Mouse (Mus musculus) intestine, embryonic 14.5 days (tissue): Measurements from ENCODE around the gene Kif3b. TPM values are rescaled to one million over a fixed set of nuclear protein-coding genes. Genes with fewer than 3 reads are reported as not detected.

Experiments
- ATAC-seq: fragments of 200-750 bp; cut with Nextera tagmentation; replicated peaks from 2 replicates; pipeline ENCODE4 v1.8.0; 2017; ENCODE audit warnings: low read depth, moderate number of reproducible peaks, moderate TSS enrichment, moderate library complexity; ENCODE audit not compliant: low FRiP score, low TSS enrichment
- DNase-seq: peaks from one replicate; pipeline ENCODE4 v3.0.0-alpha.2; 2018; ENCODE audit warnings: low spot score
- H3K27ac ChIP-seq: fragments of 300-500 bp; sonication (generic); 2 replicates; pipeline ENCODE4 v1.5.1; 2014; ENCODE audit warnings: low read depth, mild to moderate bottlenecking, control low read depth
- H3K27me3 ChIP-seq: fragments of 300-500 bp; sonication (generic); replicated peaks from 2 replicates; pipeline ENCODE4 v1.6.1; 2014; ENCODE audit warnings: low read length, control low read depth; ENCODE audit not compliant: control insufficient read depth, insufficient read depth
- H3K36me3 ChIP-seq: fragments of 300-500 bp; sonication (generic); 2 replicates; pipeline ENCODE4 v1.6.1; 2014; ENCODE audit warnings: low read length, control low read depth; ENCODE audit not compliant: control insufficient read depth, insufficient read depth
- H3K4me1 ChIP-seq: fragments of 300-500 bp; sonication (generic); replicated peaks from 2 replicates; pipeline ENCODE4 v1.6.1; 2014; ENCODE audit warnings: low read length, control low read depth, mixed read lengths; ENCODE audit not compliant: control insufficient read depth, insufficient read depth
- H3K4me2 ChIP-seq: fragments of 300-500 bp; sonication (generic); 2 replicates; pipeline ENCODE4 v1.6.1; 2014; ENCODE audit warnings: low read length
- H3K4me3 ChIP-seq: fragments of 300-500 bp; sonication (generic); 2 replicates; pipeline ENCODE4 v1.5.1; 2014; ENCODE audit warnings: low read depth, low read length, control low read depth, mixed read lengths
- H3K9ac ChIP-seq: fragments of 300-500 bp; sonication (generic); 2 replicates; pipeline ENCODE4 v1.6.1; 2014; ENCODE audit warnings: mild to moderate bottlenecking, low read length
- H3K9me3 ChIP-seq: fragments of 300-500 bp; sonication (generic); 2 replicates; pipeline ENCODE4 v1.6.1; 2016; ENCODE audit warnings: low read length, control low read depth; ENCODE audit not compliant: control insufficient read depth
- WGBS: fragments of 180-500 bp; shearing (Covaris S2); extraction: QIAGEN DNeasy Blood & Tissue Kit; methylation state at CpG from one replicate; pipeline ENCODE4 v1.1.7; 2014; 5-methylcytosine and 5-hydroxymethylcytosine counted together
- polyA plus RNA-seq: library from polyadenylated mRNA; unstranded; fragments of >200 nt; fragmentation: Nextera tagmentation; extraction: Ambion mirVana; gene quantifications from 2 replicates; pipeline ENCODE4 v1.2.1, GENCODE M21; 2014

Kif3b gene
- polyA plus RNA-seq, 1 experiment from 2014 or later = 6.6 TPM

DNA sequence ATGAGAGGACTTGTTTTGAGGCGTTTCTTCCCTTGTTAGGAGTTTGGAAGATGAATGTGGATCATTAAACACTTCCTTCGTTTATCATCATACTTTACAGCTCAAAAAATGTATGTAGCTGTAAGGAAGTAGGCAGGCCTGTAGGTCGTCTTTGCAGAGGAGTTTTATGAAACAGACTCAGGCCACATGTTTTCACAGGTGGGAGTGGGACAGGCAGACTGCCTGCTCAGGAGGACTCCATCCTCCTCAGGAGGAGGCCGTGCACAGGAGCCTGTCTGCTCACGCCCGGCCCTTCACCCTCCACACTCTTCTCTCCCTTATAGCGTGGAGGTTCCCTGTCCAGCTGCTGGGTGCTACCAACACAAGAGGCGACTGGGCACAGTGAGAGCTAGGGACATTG lies 17.9 kb downstream of the Kif3b start:
- no peaks in the 10 kb centered on the region for H3K9me3 ChIP-seq
- H3K4me2 ChIP-seq = no peak overlapping the region
- DNase-seq (no peak), ATAC-seq (no peak)
- no peaks in the 10 kb centered on the region for H3K36me3 ChIP-seq
- 62% methylated on average over 8 of the region's 8 CpGs for WGBS
- H3K27ac ChIP-seq = no peak overlapping the region
- H3K4me1 ChIP-seq = no peaks in the 10 kb centered on the region
- H3K27me3 ChIP-seq = no peaks in the 10 kb centered on the region
- no peak overlapping the region for H3K4me3 ChIP-seq
- no peak overlapping the region for H3K9ac ChIP-seq

- WGBS = 82% methylated on average over 6 of the region's 6 CpGs
- H3K4me1 ChIP-seq = no peaks in the 10 kb centered on the region
- no peaks in the 10 kb centered on the region for H3K27me3 ChIP-seq
- H3K4me2 ChIP-seq = no peak overlapping the region
- H3K36me3 ChIP-seq = no peaks in the 10 kb centered on the region
- no peak for ATAC-seq
- H3K9ac ChIP-seq = no peak overlapping the region
- no peaks in the 10 kb centered on the region for H3K9me3 ChIP-seq
- DNase-seq = no peak
- no peak overlapping the region for H3K4me3 ChIP-seq
- H3K27ac ChIP-seq = no peak overlapping the region
These were observed 19.0 kb downstream of the Kif3b start for GRCm38 (mm10) chr2:153310228-153310627.

DNA sequence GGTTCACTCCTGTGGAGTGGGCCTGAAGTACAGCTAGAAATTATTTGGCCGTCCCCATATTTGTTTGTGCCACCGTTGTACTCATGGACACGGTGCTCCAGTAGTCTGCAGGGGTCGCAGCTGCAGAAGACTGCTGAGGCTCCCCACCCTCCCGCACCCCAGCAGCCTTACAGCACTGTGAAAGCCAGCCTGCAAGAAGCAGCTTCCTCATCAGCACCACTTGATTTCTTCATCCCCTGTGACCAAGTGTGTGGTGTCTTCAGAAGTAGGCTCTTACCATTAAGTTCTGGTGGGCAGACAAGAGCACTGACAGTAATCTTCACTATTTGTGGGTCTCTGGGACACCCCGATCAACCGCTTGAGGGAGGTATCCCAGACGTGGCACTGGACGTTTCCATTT lies 21.7 kb downstream of the Kif3b start:
- no peaks in the 10 kb centered on the region for H3K27me3 ChIP-seq
- no peaks in the 10 kb centered on the region for H3K9me3 ChIP-seq
- no peak overlapping the region for H3K27ac ChIP-seq
- WGBS = 88% methylated on average over 9 of the region's 9 CpGs
- ATAC-seq (no peak), DNase-seq (no peak)
- H3K4me3 ChIP-seq = no peak overlapping the region
- H3K4me1 ChIP-seq = no peaks in the 10 kb centered on the region
- H3K4me2 ChIP-seq = no peak overlapping the region
- peaks cover 15% of the 10 kb centered on the region for H3K36me3 ChIP-seq
- H3K9ac ChIP-seq = no peak overlapping the region

DNA sequence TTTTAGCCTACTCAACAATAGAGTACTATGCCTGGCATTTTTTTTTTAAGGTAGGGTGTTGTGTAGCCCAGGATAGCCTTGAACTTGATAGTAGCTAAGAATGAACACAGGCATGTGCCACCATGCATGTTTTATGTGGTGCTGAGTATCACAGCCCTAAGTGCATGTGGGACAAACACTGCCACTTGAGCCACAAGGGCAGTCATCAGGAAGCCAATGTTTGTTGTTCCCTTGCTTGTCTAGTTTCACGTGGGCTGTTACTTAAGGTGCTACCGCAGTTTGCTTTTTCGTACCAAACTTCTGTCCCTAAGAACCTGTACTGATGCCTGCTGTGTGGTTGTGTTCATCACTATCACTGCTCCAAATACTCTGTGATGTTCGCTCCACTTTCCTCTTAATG lies 27.2 kb downstream of the Kif3b start:
- ATAC-seq = no peak
- H3K9ac ChIP-seq = no peak overlapping the region
- WGBS = 91% methylated on average over 4 of the region's 4 CpGs
- no peaks in the 10 kb centered on the region for H3K9me3 ChIP-seq
- H3K4me1 ChIP-seq = no peaks in the 10 kb centered on the region
- no peak for DNase-seq
- H3K27ac ChIP-seq = no peak overlapping the region
- H3K4me3 ChIP-seq = no peak overlapping the region
- H3K36me3 ChIP-seq = peaks cover 49% of the 10 kb centered on the region
- no peaks in the 10 kb centered on the region for H3K27me3 ChIP-seq
- H3K4me2 ChIP-seq = no peak overlapping the region

DNA sequence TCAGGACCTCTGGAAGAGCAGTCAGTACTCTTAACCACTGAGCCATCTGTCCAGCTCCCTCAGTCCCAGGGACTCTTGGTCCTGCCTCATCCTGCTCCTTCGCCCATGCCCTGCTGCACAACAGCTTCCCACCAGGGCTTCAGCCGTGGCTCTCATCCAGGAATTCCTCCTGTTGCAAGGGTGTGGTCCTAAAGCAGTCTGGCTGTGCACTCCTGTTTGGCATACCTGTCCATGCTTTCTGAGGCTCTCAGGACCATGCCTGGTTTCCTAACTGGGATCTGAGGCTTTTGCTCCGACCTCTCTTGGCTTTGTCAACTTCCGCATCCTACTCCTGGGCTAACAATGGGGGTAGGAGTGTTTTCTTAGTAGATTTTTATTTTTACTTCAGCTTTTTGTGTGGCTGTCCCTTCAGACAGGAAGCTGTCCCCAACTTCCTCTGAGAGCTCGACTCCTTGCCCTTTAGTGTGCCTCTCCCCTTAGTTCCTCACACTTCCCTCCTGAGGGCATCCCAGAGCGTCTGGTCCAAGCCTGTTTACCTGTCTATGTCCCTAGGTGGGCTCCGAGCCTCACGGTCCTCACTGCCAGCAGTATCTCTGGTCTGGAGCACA lies 27.9 kb downstream of the Kif3b start:
- no peak overlapping the region for H3K9ac ChIP-seq
- WGBS = 78% methylated on average over 8 of the region's 8 CpGs
- no peak overlapping the region for H3K27ac ChIP-seq
- H3K4me2 ChIP-seq = no peak overlapping the region
- no peaks in the 10 kb centered on the region for H3K27me3 ChIP-seq
- no peaks in the 10 kb centered on the region for H3K9me3 ChIP-seq
- no peak overlapping the region for H3K4me3 ChIP-seq
- no peaks in the 10 kb centered on the region for H3K4me1 ChIP-seq
- DNase-seq (no peak), ATAC-seq (no peak)
- H3K36me3 ChIP-seq = peaks cover 56% of the 10 kb centered on the region

GRCm38 (mm10) chr2:153325706-153326376 lies 34.6 kb downstream of the Kif3b start:
- Histone ChIP-seq H3K4me3 (no peak overlapping the region), H3K9me3 (no peaks in the 10 kb centered on the region), H3K27me3 (no peaks in the 10 kb centered on the region), H3K9ac (no peak overlapping the region), H3K4me2 (no peak overlapping the region), H3K4me1 (no peaks in the 10 kb centered on the region), H3K36me3 (peaks cover 62% of the 10 kb centered on the region), H3K27ac (no peak overlapping the region)
- 74% methylated on average over 9 of the region's 9 CpGs for WGBS
- no peak for ATAC-seq
- DNase-seq = no peak

- DNase-seq (no peak), ATAC-seq (no peak)
- Histone ChIP-seq H3K4me3 (no peak overlapping the region), H3K9ac (no peak overlapping the region), H3K27me3 (no peaks in the 10 kb centered on the region), H3K36me3 (peaks cover 40% of the 10 kb centered on the region), H3K4me1 (peaks cover under 1% of the 10 kb centered on the region; the same call in 1 of the 2 replicates), H3K4me2 (no peak overlapping the region), H3K9me3 (no peaks in the 10 kb centered on the region), H3K27ac (no peak overlapping the region)
- WGBS = 91% methylated on average over 5 of the region's 5 CpGs
These were observed 41.1 kb downstream of the Kif3b start for GRCm38 (mm10) chr2:153332271-153332670.

DNA sequence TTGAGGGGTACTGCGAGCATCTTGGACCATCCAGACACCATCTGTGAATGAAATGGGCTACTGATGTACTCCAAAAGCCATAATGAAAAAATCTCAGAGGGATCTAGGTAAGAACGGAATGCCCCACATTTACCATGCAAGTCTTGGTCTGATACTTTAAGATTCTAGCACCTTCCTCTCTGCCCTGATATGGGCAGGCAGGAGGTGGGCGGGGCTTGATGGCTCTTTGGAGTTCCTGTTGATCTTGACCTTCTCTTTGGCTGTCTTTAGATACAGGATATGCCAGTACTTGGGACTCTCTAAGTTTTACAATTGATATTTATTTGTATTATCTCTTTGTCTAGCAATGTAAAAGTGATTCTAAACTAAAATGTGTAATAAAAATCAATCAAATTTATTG lies 41.8 kb downstream of the Kif3b start:
- 88% methylated on average over 3 of the region's 3 CpGs for WGBS
- Histone ChIP-seq H3K4me3 (no peak overlapping the region), H3K9me3 (no peaks in the 10 kb centered on the region), H3K36me3 (peaks cover 38% of the 10 kb centered on the region), H3K4me1 (peaks cover 6% of the 10 kb centered on the region; the same call in 1 of the 2 replicates), H3K4me2 (no peak overlapping the region), H3K9ac (no peak overlapping the region), H3K27ac (no peak overlapping the region), H3K27me3 (no peaks in the 10 kb centered on the region)
- ATAC-seq (no peak), DNase-seq (no peak)

DNA sequence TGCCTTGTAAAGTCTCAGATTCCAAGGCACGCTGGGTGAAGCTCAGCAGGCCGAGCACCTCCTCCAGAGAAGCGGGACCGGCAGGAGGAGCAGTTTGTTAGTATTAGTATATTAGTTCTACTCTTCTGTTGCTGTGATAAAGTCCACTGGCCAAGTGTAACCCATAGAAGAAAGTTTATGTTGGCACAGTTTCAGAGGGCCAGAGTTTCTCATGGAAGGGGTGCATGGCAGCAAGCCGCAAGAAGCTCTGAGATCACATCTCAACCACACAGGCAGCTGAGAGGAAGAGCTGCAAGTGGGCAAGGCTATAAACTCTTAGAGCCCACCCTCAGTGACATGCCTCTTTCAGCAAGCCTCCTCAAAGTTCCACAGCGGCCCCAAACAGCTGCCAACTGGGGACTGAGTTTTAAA lies 42.6 kb downstream of the Kif3b start:
- no peaks in the 10 kb centered on the region for H3K27me3 ChIP-seq
- peaks cover 10% of the 10 kb centered on the region; the same call in 1 of the 2 replicates for H3K4me1 ChIP-seq
- WGBS = 76% methylated on average over 6 of the region's 6 CpGs
- H3K27ac ChIP-seq = no peak overlapping the region
- no peak for DNase-seq
- no peak overlapping the region for H3K4me3 ChIP-seq
- no peak for ATAC-seq
- H3K36me3 ChIP-seq = peaks cover 31% of the 10 kb centered on the region
- no peak overlapping the region for H3K9ac ChIP-seq
- H3K4me2 ChIP-seq = no peak overlapping the region
- no peaks in the 10 kb centered on the region for H3K9me3 ChIP-seq
